Mouse (Mus musculus): Measurements from ENCODE around the gene Mettl8. TPM values are rescaled to one million over a fixed set of nuclear protein-coding genes. Genes with fewer than 3 reads are reported as not detected.

Gene Mettl8
- polyA plus RNA-seq, 1 experiment from 2014 or later = 20.6 TPM

- DNase-seq (ENCODE audit: extremely low spot score, low spot score) = no peak
- Histone ChIP-seq H3K27me3 (ENCODE audit: poor library complexity, severe bottlenecking) (no peaks in the 10 kb centered on the region), H3K36me3 (replicated peaks) (no peaks in the 10 kb centered on the region; the same call in none of the 2 replicates), H3K4me3 (no peak overlapping the region), H3K4me1 (peaks cover 16% of the 10 kb centered on the region), H3K27ac (no peak overlapping the region), H3K9me3 (no peaks in the 10 kb centered on the region)
- 81% methylated on average over 1 of the region's 1 CpGs for WGBS
Measured at GRCm38 (mm10) chr2:70962921-70963320, 92.5 kb downstream of the Mettl8 start.

GRCm38 (mm10) chr2:70961086-70961941 lies 94.1 kb downstream of the Mettl8 start:
- DNase-seq (ENCODE audit: extremely low spot score, low spot score) = no peak
- 83% methylated on average over 6 of the region's 6 CpGs for WGBS
- Histone ChIP-seq H3K36me3 (replicated peaks) (no peaks in the 10 kb centered on the region; the same call in none of the 2 replicates), H3K27ac (no peak overlapping the region), H3K4me3 (no peak overlapping the region), H3K9me3 (no peaks in the 10 kb centered on the region), H3K27me3 (ENCODE audit: poor library complexity, severe bottlenecking) (no peaks in the 10 kb centered on the region), H3K4me1 (peaks cover 19% of the 10 kb centered on the region)

- 83% methylated on average over 6 of the region's 6 CpGs for WGBS
- Histone ChIP-seq H3K9me3 (no peaks in the 10 kb centered on the region), H3K36me3 (replicated peaks) (no peaks in the 10 kb centered on the region; the same call in 1 of the 2 replicates), H3K4me1 (peaks cover 19% of the 10 kb centered on the region), H3K27ac (no peak overlapping the region), H3K27me3 (ENCODE audit: poor library complexity, severe bottlenecking) (no peaks in the 10 kb centered on the region), H3K4me3 (no peak overlapping the region)
- no peak for DNase-seq (ENCODE audit: extremely low spot score, low spot score)
Measured at GRCm38 (mm10) chr2:70960090-70960489, 95.3 kb downstream of the Mettl8 start.

GRCm38 (mm10) chr2:70959337-70959736 lies 96.0 kb downstream of the Mettl8 start:
- Histone ChIP-seq H3K27me3 (ENCODE audit: poor library complexity, severe bottlenecking) (no peaks in the 10 kb centered on the region), H3K27ac (no peak overlapping the region), H3K36me3 (replicated peaks) (no peaks in the 10 kb centered on the region; the same call in 1 of the 2 replicates), H3K4me3 (no peak overlapping the region), H3K4me1 (peaks cover 19% of the 10 kb centered on the region), H3K9me3 (no peaks in the 10 kb centered on the region)
- WGBS = 70% methylated on average over 7 of the region's 7 CpGs
- no peak for DNase-seq (ENCODE audit: extremely low spot score, low spot score)

- Histone ChIP-seq H3K27ac (no peak overlapping the region), H3K27me3 (ENCODE audit: poor library complexity, severe bottlenecking) (no peaks in the 10 kb centered on the region), H3K4me1 (peaks cover 19% of the 10 kb centered on the region), H3K36me3 (replicated peaks) (no peaks in the 10 kb centered on the region), H3K4me3 (no peak overlapping the region), H3K9me3 (no peaks in the 10 kb centered on the region)
- 80% methylated on average over 7 of the region's 7 CpGs for WGBS
- DNase-seq (ENCODE audit: extremely low spot score, low spot score) = no peak
Measured at GRCm38 (mm10) chr2:70958536-70958935, 96.8 kb downstream of the Mettl8 start.

GRCm38 (mm10) chr2:70953616-70954015 lies 101.8 kb downstream of the Mettl8 start:
- Histone ChIP-seq H3K27me3 (ENCODE audit: poor library complexity, severe bottlenecking) (no peaks in the 10 kb centered on the region), H3K27ac (no peak overlapping the region), H3K4me1 (peaks cover 4% of the 10 kb centered on the region; the same call in 1 of the 2 replicates), H3K4me3 (no peak overlapping the region), H3K9me3 (no peaks in the 10 kb centered on the region), H3K36me3 (replicated peaks) (no peaks in the 10 kb centered on the region)
- WGBS = 78% methylated on average over 2 of the region's 2 CpGs
- DNase-seq (ENCODE audit: extremely low spot score, low spot score) = no peak

- no peak overlapping the region for H3K4me3 ChIP-seq
- no peaks in the 10 kb centered on the region for H3K9me3 ChIP-seq
- 88% methylated on average over 2 of the region's 2 CpGs for WGBS
- no peaks in the 10 kb centered on the region for H3K27me3 ChIP-seq (ENCODE audit: poor library complexity, severe bottlenecking)
- H3K36me3 ChIP-seq (replicated peaks) = no peaks in the 10 kb centered on the region
- no peak overlapping the region for H3K27ac ChIP-seq
- H3K4me1 ChIP-seq = peaks cover 3% of the 10 kb centered on the region; the same call in 1 of the 2 replicates
- no peak for DNase-seq (ENCODE audit: extremely low spot score, low spot score)
Measured at GRCm38 (mm10) chr2:70951944-70952343, 103.4 kb downstream of the Mettl8 start.

GRCm38 (mm10) chr2:70944511-70945305 lies 110.7 kb downstream of the Mettl8 start:
- Histone ChIP-seq H3K36me3 (replicated peaks) (no peaks in the 10 kb centered on the region), H3K27ac (no peak overlapping the region), H3K27me3 (ENCODE audit: poor library complexity, severe bottlenecking) (no peaks in the 10 kb centered on the region), H3K4me1 (no peaks in the 10 kb centered on the region), H3K9me3 (no peaks in the 10 kb centered on the region), H3K4me3 (no peak overlapping the region)
- WGBS = 88% methylated on average over 8 of the region's 8 CpGs
- DNase-seq (ENCODE audit: extremely low spot score, low spot score) = no peak

- H3K27ac ChIP-seq = no peak overlapping the region
- 76% methylated on average over 14 of the region's 14 CpGs for WGBS
- H3K27me3 ChIP-seq (ENCODE audit: poor library complexity, severe bottlenecking) = no peaks in the 10 kb centered on the region
- H3K4me3 ChIP-seq = no peak overlapping the region
- H3K36me3 ChIP-seq (replicated peaks) = no peaks in the 10 kb centered on the region
- DNase-seq (ENCODE audit: extremely low spot score, low spot score) = no peak
- no peaks in the 10 kb centered on the region for H3K9me3 ChIP-seq
- H3K4me1 ChIP-seq = no peaks in the 10 kb centered on the region
Measured at GRCm38 (mm10) chr2:70940826-70941225, 114.6 kb downstream of the Mettl8 start.

- Histone ChIP-seq H3K4me1 (no peaks in the 10 kb centered on the region), H3K36me3 (replicated peaks) (no peaks in the 10 kb centered on the region), H3K27ac (no peak overlapping the region), H3K9me3 (no peaks in the 10 kb centered on the region), H3K27me3 (ENCODE audit: poor library complexity, severe bottlenecking) (no peaks in the 10 kb centered on the region), H3K4me3 (no peak overlapping the region; the same call in 1 of the 2 replicates)
- 86% methylated on average over 21 of the region's 21 CpGs for WGBS
- no peak for DNase-seq (ENCODE audit: extremely low spot score, low spot score)
Measured at GRCm38 (mm10) chr2:70938844-70939494, 116.4 kb downstream of the Mettl8 start.

- H3K27ac ChIP-seq = no peak overlapping the region
- no peaks in the 10 kb centered on the region for H3K9me3 ChIP-seq
- WGBS = 87% methylated on average over 8 of the region's 8 CpGs
- H3K27me3 ChIP-seq (ENCODE audit: poor library complexity, severe bottlenecking) = no peaks in the 10 kb centered on the region
- no peak overlapping the region for H3K4me3 ChIP-seq
- DNase-seq (ENCODE audit: extremely low spot score, low spot score) = no peak
- no peaks in the 10 kb centered on the region for H3K4me1 ChIP-seq
- no peaks in the 10 kb centered on the region for H3K36me3 ChIP-seq (replicated peaks)
Measured at GRCm38 (mm10) chr2:70934772-70935171, 120.6 kb downstream of the Mettl8 start.

- no peaks in the 10 kb centered on the region for H3K9me3 ChIP-seq
- H3K4me1 ChIP-seq = no peaks in the 10 kb centered on the region
- no peak overlapping the region for H3K4me3 ChIP-seq
- no peaks in the 10 kb centered on the region for H3K36me3 ChIP-seq (replicated peaks)
- H3K27ac ChIP-seq = no peak overlapping the region
- no peaks in the 10 kb centered on the region for H3K27me3 ChIP-seq (ENCODE audit: poor library complexity, severe bottlenecking)
- WGBS = 92% methylated on average over 1 of the region's 1 CpGs
- no peak for DNase-seq (ENCODE audit: extremely low spot score, low spot score)
Measured at GRCm38 (mm10) chr2:70933516-70933915, 121.9 kb downstream of the Mettl8 start.
